Mouse (Mus musculus) lung, postnatal 0 days (tissue): ENCODE measurements around the gene Dync2h1. TPM values are rescaled to one million over a fixed set of nuclear protein-coding genes. Genes with fewer than 3 reads are reported as not detected.

Source experiments
- ATAC-seq: fragments of 200-750 bp; cut with Nextera tagmentation; 2 replicates; pipeline ENCODE4 v1.8.0; 2017; ENCODE audit warnings: moderate library complexity
- DNase-seq: peaks from one replicate; pipeline ENCODE4 v3.0.0-alpha.2; 2016; ENCODE audit warnings: low spot score
- H3K27ac ChIP-seq: fragments of 300-500 bp; sonication (generic); 2 replicates; pipeline ENCODE4 v1.5.1; 2014; ENCODE audit warnings: antibody characterized with exemption, mild to moderate bottlenecking, low read length, mixed read lengths
- H3K27me3 ChIP-seq: fragments of 300-500 bp; sonication (generic); replicated peaks from 2 replicates; pipeline ENCODE4 v1.6.1; 2014; ENCODE audit warnings: low read length, mixed read lengths; ENCODE audit not compliant: insufficient read depth
- H3K36me3 ChIP-seq: fragments of 300-500 bp; sonication (generic); 2 replicates; pipeline ENCODE4 v1.6.1; 2014; ENCODE audit warnings: low read length, mixed read lengths; ENCODE audit not compliant: insufficient read depth
- H3K4me1 ChIP-seq: fragments of 300-500 bp; sonication (generic); 2 replicates; pipeline ENCODE4 v1.6.1; 2014; ENCODE audit warnings: antibody characterized with exemption, low read depth, low read length, mixed read lengths; ENCODE audit not compliant: insufficient read depth
- H3K4me2 ChIP-seq: fragments of 300-500 bp; sonication (generic); replicated peaks from 2 replicates; pipeline ENCODE4 v1.6.1; 2014; ENCODE audit warnings: low read depth, mild to moderate bottlenecking, low read length, moderate library complexity, mixed read lengths
- H3K4me3 ChIP-seq: fragments of 300-500 bp; sonication (generic); 2 replicates; pipeline ENCODE4 v1.5.1; 2014; ENCODE audit warnings: low read depth, low read length
- H3K9ac ChIP-seq: fragments of 300-500 bp; sonication (generic); replicated peaks from 2 replicates; pipeline ENCODE4 v1.6.1; 2014; ENCODE audit warnings: low read depth, mild to moderate bottlenecking
- H3K9me3 ChIP-seq: fragments of 300-500 bp; sonication (generic); 2 replicates; pipeline ENCODE4 v1.6.1; 2016; ENCODE audit warnings: low read length, mixed read lengths
- CTCF ChIP-seq: IDR thresholded peaks from 2 replicates; pipeline ENCODE4 v1.5.1; 2016; ENCODE audit warnings: antibody characterized with exemption, mild to moderate bottlenecking
- EP300 ChIP-seq: IDR thresholded peaks from 2 replicates; pipeline ENCODE4 v1.6.1; 2016; ENCODE audit warnings: antibody characterized with exemption, mild to moderate bottlenecking, control low read depth
- WGBS: fragments of 180-500 bp; shearing (Covaris S2); extraction: QIAGEN DNeasy Blood & Tissue Kit; methylation state at CpG from one replicate; pipeline ENCODE4 v1.1.7; 2014; 5-methylcytosine and 5-hydroxymethylcytosine counted together
- polyA plus RNA-seq: library from polyadenylated mRNA; unstranded; fragments of >200 nt; fragmentation: Nextera tagmentation; extraction: Ambion mirVana; gene quantifications from 2 replicates; pipeline ENCODE4 v1.2.1, GENCODE M21; 2015

Gene Dync2h1
- polyA plus RNA-seq, 1 experiment from 2014 or later, result 7.2 TPM

DNA sequence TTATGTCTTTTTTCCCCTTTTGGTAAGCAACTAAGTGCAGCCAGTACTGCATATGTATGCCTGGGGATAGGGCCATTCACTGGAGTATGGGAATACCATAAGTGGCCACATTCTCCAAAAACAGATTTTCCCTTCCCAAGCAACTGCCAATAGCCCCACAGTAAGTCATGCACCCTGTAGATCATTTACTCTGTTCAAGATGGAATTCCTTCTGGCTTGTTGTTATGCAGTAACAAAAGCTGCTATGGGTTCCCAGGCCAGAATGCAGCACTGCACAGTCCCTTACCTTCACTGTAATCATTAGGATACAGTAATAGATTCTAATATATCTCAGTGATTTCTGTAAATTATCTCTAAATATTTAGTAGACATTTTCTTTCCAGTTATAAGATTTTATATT lies 190.0 kb downstream of the Dync2h1 start:
- Histone ChIP-seq H3K4me2 (no peak overlapping the region), H3K4me3 (no peak overlapping the region), H3K27me3 (no peaks in the 10 kb centered on the region), H3K9ac (no peak overlapping the region), H3K4me1 (no peaks in the 10 kb centered on the region), H3K9me3 (no peaks in the 10 kb centered on the region), H3K36me3 (no peaks in the 10 kb centered on the region), H3K27ac (no peak overlapping the region)
- no peak for ATAC-seq
- DNase-seq, result no peak
- TF ChIP-seq EP300 (no peak), CTCF (no peak)

DNA sequence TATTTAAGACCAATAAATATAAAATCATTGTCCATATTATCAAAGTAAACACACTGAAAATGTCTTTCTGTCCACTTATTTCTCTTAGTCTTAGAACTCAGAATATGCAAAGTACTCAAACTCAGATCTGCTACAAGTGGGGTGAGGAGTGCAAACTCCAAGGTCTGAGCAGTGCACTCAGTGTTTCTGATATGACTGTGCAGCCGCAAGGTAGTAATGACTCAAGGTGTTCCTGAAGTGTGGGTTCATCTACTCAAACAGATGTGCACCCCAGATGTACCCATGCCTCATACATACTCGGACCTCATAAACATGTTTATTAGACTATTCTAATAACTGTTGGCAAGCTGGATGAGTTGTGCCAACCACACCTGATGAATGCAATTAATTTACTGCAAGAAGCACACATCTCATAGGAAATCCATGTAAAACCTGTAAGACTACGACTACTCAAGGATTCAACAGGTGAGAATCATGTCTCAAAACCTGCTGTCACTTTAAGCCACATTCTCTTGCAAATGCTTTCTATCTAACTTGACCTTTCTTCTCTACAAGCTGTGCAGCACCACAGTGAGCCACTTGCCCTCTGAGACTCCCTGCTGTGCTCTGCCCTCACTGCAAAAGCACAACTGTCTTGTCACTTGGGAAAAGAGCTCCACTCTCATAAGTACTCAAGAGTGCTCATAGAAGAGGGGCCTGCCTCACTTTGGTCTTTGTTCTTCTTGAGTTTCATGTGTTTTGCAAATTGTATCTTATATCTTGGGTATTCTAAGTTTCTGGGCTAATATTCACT lies 195.2 kb downstream of the Dync2h1 start:
- no peak for TF ChIP-seq CTCF
- no peak for TF ChIP-seq EP300
- H3K4me3 ChIP-seq, result no peak overlapping the region
- no peak overlapping the region for H3K9ac ChIP-seq
- H3K27me3 ChIP-seq, result no peaks in the 10 kb centered on the region
- WGBS, result 86% methylated on average over 3 of the region's 3 CpGs
- no peak overlapping the region for H3K4me2 ChIP-seq
- no peak for DNase-seq
- no peak overlapping the region for H3K27ac ChIP-seq
- H3K36me3 ChIP-seq, result no peaks in the 10 kb centered on the region
- no peaks in the 10 kb centered on the region for H3K9me3 ChIP-seq
- ATAC-seq, result no peak
- no peaks in the 10 kb centered on the region for H3K4me1 ChIP-seq

DNA sequence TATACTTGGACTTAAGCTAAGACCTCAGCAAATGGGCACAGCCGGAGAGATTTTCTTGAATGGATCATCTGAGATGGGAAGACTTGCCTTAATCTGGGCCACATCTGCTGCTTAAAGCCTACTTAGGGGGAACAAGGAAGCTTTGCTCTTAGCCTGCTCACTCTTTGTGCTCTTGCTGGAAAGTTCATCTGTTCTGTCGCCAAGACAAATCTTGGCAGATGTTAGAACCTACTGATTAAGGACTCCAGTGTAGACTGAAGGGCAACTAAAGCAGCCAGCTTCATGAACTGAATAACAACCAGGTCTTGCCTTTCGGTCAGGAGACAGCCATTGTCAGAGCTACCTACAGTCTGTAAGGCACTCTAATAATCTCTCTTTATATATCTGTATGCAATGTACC lies 198.1 kb downstream of the Dync2h1 start:
- Histone ChIP-seq H3K9me3 (no peaks in the 10 kb centered on the region), H3K4me1 (no peaks in the 10 kb centered on the region), H3K4me3 (no peak overlapping the region), H3K36me3 (no peaks in the 10 kb centered on the region), H3K27me3 (no peaks in the 10 kb centered on the region), H3K9ac (no peak overlapping the region), H3K27ac (no peak overlapping the region), H3K4me2 (no peak overlapping the region)
- DNase-seq, result no peak
- TF ChIP-seq CTCF (no peak), EP300 (no peak)
- 84% methylated on average over 3 of the region's 3 CpGs for WGBS
- no peak for ATAC-seq

DNA sequence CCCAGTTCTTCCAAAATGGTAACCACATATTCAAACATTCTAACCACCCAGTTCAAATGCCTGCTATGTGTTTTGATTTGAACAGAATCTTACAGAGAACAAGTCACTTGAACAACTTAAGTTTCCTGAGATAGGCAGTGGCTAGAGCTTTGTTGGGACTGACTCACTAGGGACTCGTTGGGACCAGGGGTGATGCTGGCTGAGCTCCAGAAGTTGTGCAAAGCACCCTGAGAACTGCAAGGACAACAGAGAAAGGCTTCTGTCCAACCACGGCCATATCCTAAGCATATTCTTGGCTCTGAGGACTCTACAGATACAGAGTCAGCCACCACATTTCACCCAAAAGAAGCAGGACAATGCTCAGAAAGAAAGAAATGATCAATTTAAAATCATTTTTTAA lies 215.1 kb downstream of the Dync2h1 start:
- Histone ChIP-seq H3K4me1 (no peaks in the 10 kb centered on the region), H3K4me2 (no peak overlapping the region), H3K4me3 (no peak overlapping the region), H3K36me3 (no peaks in the 10 kb centered on the region), H3K27me3 (no peaks in the 10 kb centered on the region), H3K9ac (no peak overlapping the region), H3K27ac (no peak overlapping the region), H3K9me3 (no peaks in the 10 kb centered on the region)
- 51% methylated on average over 2 of the region's 2 CpGs for WGBS
- no peak for ATAC-seq
- no peak for TF ChIP-seq EP300
- TF ChIP-seq CTCF, result no peak
- no peak for DNase-seq

DNA sequence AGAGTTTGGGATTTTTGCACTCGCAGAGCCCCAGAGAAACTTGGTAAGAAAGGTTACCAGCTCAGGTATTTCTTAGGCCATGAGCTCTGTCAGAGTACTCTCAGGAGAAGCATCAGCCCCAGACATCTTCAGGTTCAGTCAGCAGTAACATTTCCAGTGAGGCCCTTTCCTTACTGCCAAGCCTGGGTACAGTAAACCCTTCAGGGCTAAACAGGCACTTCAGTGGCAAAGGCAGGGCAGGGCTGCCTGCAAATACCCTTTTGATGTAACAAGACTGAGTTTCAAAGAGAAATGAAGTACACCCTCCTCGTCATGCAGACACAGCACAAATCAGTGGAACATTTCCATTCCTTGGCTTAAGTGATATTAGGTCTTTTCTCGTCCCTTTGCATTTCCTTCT lies 219.2 kb downstream of the Dync2h1 start:
- no peak for TF ChIP-seq EP300
- TF ChIP-seq CTCF, result no peak
- H3K36me3 ChIP-seq, result no peaks in the 10 kb centered on the region
- ATAC-seq (no peak), DNase-seq (no peak)
- H3K4me2 ChIP-seq, result no peak overlapping the region
- H3K4me3 ChIP-seq, result no peak overlapping the region
- 72% methylated on average over 3 of the region's 3 CpGs for WGBS
- no peaks in the 10 kb centered on the region for H3K9me3 ChIP-seq
- H3K27ac ChIP-seq, result no peak overlapping the region
- no peak overlapping the region for H3K9ac ChIP-seq
- no peaks in the 10 kb centered on the region for H3K27me3 ChIP-seq
- no peaks in the 10 kb centered on the region for H3K4me1 ChIP-seq

DNA sequence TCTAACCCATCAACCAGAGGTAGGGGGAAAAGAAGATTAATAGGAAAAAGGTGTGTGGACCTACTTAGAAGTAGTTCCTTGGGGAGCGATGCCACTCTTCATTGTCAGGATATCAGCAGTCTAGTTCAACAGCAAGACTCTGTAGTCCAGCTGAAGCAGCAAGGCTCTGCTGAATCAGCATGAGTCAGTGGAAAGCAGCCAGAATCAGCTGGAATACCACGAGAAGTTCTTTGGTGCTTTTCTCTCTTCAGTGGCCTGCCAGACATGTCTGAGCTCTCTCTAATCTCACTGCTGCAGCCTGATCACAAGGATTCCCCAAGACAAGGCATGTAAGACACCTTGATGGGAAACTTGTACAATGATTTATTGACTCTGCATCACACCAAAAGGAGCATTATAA lies 225.9 kb downstream of the Dync2h1 start:
- H3K27me3 ChIP-seq, result no peaks in the 10 kb centered on the region
- 74% methylated on average over 2 of the region's 2 CpGs for WGBS
- H3K4me3 ChIP-seq, result no peak overlapping the region
- TF ChIP-seq CTCF (no peak), EP300 (no peak)
- DNase-seq (no peak), ATAC-seq (no peak)
- no peak overlapping the region for H3K9ac ChIP-seq
- H3K9me3 ChIP-seq, result no peaks in the 10 kb centered on the region
- no peak overlapping the region for H3K4me2 ChIP-seq
- H3K36me3 ChIP-seq, result no peaks in the 10 kb centered on the region
- no peak overlapping the region for H3K27ac ChIP-seq
- no peaks in the 10 kb centered on the region for H3K4me1 ChIP-seq
